Comparison of ENCODE assay signal across 8 mouse cellular contexts in the genomic region with DNA sequence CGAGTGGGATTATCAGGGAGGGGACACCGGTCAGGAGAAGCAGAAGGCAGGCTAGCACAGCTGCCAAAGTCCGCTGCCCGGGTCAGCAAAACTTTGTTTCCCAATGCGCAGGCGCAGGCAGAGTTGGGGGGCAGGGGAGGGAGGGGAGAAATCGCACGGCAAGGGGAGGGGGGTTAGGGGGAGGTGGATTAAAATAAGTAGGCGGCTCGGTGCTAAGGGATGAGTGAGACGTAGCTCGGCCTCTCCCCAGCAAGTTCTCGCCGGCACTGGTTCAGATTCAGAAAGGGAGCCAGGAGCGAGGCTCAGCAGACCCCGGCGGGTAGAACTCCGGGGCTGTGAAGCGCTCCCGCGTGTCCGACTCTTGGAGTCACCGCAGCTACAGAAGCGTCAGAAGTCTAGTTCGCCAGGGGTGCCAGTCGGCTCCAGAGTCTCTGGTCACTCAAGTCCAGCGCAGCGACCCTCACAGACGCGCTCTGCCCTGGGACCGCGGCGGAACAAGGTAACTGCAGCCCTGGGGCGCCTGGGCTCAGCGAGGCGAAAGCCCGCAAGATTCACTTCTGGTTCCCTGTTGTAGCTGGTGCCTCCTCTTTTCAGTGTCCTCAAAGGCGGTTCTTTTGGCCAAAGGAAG. TPM values are rescaled to one million over a fixed set of nuclear protein-coding genes. Genes with fewer than 3 reads are reported as not detected.
DNase-seq lines count a peak whose midpoint lies in the region; ATAC-seq and TF ChIP-seq lines count a peak whose summit lies in the region.

No protein-coding gene starts in this region.

- TF ChIP-seq CTCF in C2C12 (IDR thresholded peaks at IDR 0.05; ENCODE audit: control insufficient read depth, insufficient read depth, insufficient read length), result no peak
- TF ChIP-seq CTCF in kidney, adult 2 months (conservative IDR thresholded peaks at IDR 0.05; ENCODE audit: insufficient read depth, insufficient read length, low read depth, low read length), result no peak

- H3K36me3 ChIP-seq in C2C12 (ENCODE audit: control insufficient read depth, insufficient read depth), result no peaks in the 10 kb centered on the region
- no peaks in the 10 kb centered on the region for H3K36me3 ChIP-seq in kidney, adult 2 months (ENCODE audit: control insufficient read depth, insufficient read depth, low read length)
- H3K36me3 ChIP-seq in lung, embryonic 15.5 days, result no peaks in the 10 kb centered on the region
- no peaks in the 10 kb centered on the region for H3K36me3 ChIP-seq in stomach, embryonic 16.5 days (ENCODE audit: control insufficient read depth, insufficient read depth, low read length)

- peak overlapping the region; percentile 62 for H3K9ac ChIP-seq in lung, embryonic 15.5 days
- H3K9ac ChIP-seq in stomach, embryonic 16.5 days (ENCODE audit: low read length), result peak overlapping the region; percentile 81

- peak; percentile 82 for DNase-seq in embryo, embryonic 11 days
- peak; percentile 47 to 51 for DNase-seq in heart, adult 9 months (ENCODE audit: low spot score in 2 of 2)
- peak; percentile 60 for DNase-seq in kidney, adult 2 months
- DNase-seq in spleen, postnatal 10 days (ENCODE audit: low spot score in 2 of 2), result no peak
- DNase-seq in cerebellum, adult 9-11 months, result no peak

- H3K27ac ChIP-seq in kidney, adult 2 months (ENCODE audit: insufficient read depth, low read depth, low read length), result no peak overlapping the region
- H3K27ac ChIP-seq in lung, embryonic 15.5 days, result peak overlapping the region; percentile 65; the same call in 1 of the 2 replicates
- peak overlapping the region; percentile 76 for H3K27ac ChIP-seq in stomach, embryonic 16.5 days (ENCODE audit: low read length)

- H3K79me2 ChIP-seq in C2C12 (ENCODE audit: control insufficient read depth, insufficient read depth), result no peaks in the 10 kb centered on the region

- no peak for TF ChIP-seq POLR2A in kidney, adult 2 months (IDR thresholded peaks at IDR 0.05; ENCODE audit: low read depth, low read length)

- peak overlapping the region; percentile 29 for H3K4me3 ChIP-seq in C2C12 (ENCODE audit: insufficient read depth, poor library complexity, severe bottlenecking)
- peak overlapping the region; percentile 52 for H3K4me3 ChIP-seq in kidney, adult 2 months (ENCODE audit: insufficient read depth, low read depth, low read length)
- peak overlapping the region; percentile 56 for H3K4me3 ChIP-seq in lung, embryonic 15.5 days
- peak overlapping the region; percentile 64 for H3K4me3 ChIP-seq in stomach, embryonic 16.5 days (replicated peaks; ENCODE audit: low read length)

- H3ac ChIP-seq in C2C12 (ENCODE audit: control insufficient read depth, insufficient read length, low read depth), result peak overlapping the region; percentile 61

- WGBS in kidney, adult 2 months, result 1% methylated on average over 38 of the region's 38 CpGs
- WGBS in lung, embryonic 15.5 days, result under 1% methylated on average over 38 of the region's 38 CpGs
- WGBS in stomach, embryonic 16.5 days, result under 1% methylated on average over 38 of the region's 38 CpGs

- H3K27me3 ChIP-seq in C2C12 (ENCODE audit: control insufficient read depth, insufficient read depth, insufficient read length), result no peaks in the 10 kb centered on the region
- no peaks in the 10 kb centered on the region for H3K27me3 ChIP-seq in kidney, adult 2 months (replicated peaks; ENCODE audit: control insufficient read depth, insufficient read depth, low read length)
- H3K27me3 ChIP-seq in lung, embryonic 15.5 days, result peaks cover 67% of the 10 kb centered on the region
- peaks cover 29% of the 10 kb centered on the region for H3K27me3 ChIP-seq in stomach, embryonic 16.5 days (ENCODE audit: control insufficient read depth, insufficient read depth, low read length)

- no peaks in the 10 kb centered on the region for H3K4me1 ChIP-seq in kidney, adult 2 months (ENCODE audit: control insufficient read depth, insufficient read depth, low read length)
- H3K4me1 ChIP-seq in lung, embryonic 15.5 days, result peaks cover 21% of the 10 kb centered on the region
- H3K4me1 ChIP-seq in stomach, embryonic 16.5 days (ENCODE audit: control insufficient read depth, insufficient read depth, low read length), result peaks cover 14% of the 10 kb centered on the region; the same call in 1 of the 2 replicates

- no peaks in the 10 kb centered on the region for H3K9me3 ChIP-seq in lung, embryonic 15.5 days
- no peaks in the 10 kb centered on the region for H3K9me3 ChIP-seq in stomach, embryonic 16.5 days (replicated peaks; ENCODE audit: control insufficient read depth, low read length)

- H3K4me2 ChIP-seq in lung, embryonic 15.5 days, result peak overlapping the region; percentile 83
- H3K4me2 ChIP-seq in stomach, embryonic 16.5 days (ENCODE audit: low read depth, low read length), result peak overlapping the region; percentile 57

- ATAC-seq in lung, embryonic 15.5 days (ENCODE audit: borderline replicate concordance, extremely low read depth, low FRiP score, low TSS enrichment), result peak; percentile 64
- peak; percentile 81 for ATAC-seq in stomach, embryonic 16.5 days (ENCODE audit: insufficient read depth, low FRiP score)

- no peaks in the 10 kb centered on the region for H3K79me3 ChIP-seq in C2C12 (ENCODE audit: low read depth)

TF ChIP-seq in C2C12, 6 proteins besides CTCF, POLR2A, EP300 and RAD21:
- TF ChIP-seq CEBPB (IDR thresholded peaks at IDR 0.05; ENCODE audit: low read depth) (no peak), USF1 (IDR thresholded peaks at IDR 0.05; ENCODE audit: low read depth) (no peak), MYOG (IDR thresholded peaks at IDR 0.05; ENCODE audit: control insufficient read depth, extremely low read depth, insufficient read length) (no peak), FOSL1 (IDR thresholded peaks at IDR 0.05; ENCODE audit: insufficient read depth, low read length, poor library complexity, severe bottlenecking) (no peak)

RNA-seq across cellular contexts. Expression of gene Osr1, which starts 4.4 kb away (rescaled TPM):
- polyA plus RNA-seq in C2C12 (2012; fragmentation: generic; extraction: Trizol), result 2.2 TPM
- 4.0 and 5.3 TPM in 2 replicates for polyA plus RNA-seq in kidney, adult 2 months (2012; rRNA removed)
- 19.1 and 19.3 TPM in 2 replicates for polyA plus RNA-seq in lung, embryonic 15.5 days (2015; fragmentation: Nextera tagmentation; extraction: Ambion mirVana)
- polyA plus RNA-seq in stomach, embryonic 16.5 days (2015; fragmentation: Nextera tagmentation; extraction: Ambion mirVana), result 37.6 and 39.8 TPM in 2 replicates

Comparison
In these comparisons a context has a peak if more than half of its experiments do, and no peak if none do; other contexts are left out.
1. DNase-seq: peak in embryo, embryonic 11 days (single experiment), heart, adult 9 months (2 of 2) and kidney, adult 2 months (single experiment); none in spleen, postnatal 10 days (0 of 2) and cerebellum, adult 9-11 months (single experiment).
2. Peak in every context shown above with its lines, with median percentiles within 50 percentile points of each other: H3K4me3 ChIP-seq.